Mouse (Mus musculus) embryonic facial prominence, embryonic 13.5 days (tissue): ENCODE measurements around the gene Eri3. TPM values are rescaled to one million over a fixed set of nuclear protein-coding genes. Genes with fewer than 3 reads are reported as not detected.

ENCODE experiments used
- ATAC-seq: fragments of 200-750 bp; cut with Nextera tagmentation; 2 replicates; pipeline ENCODE4 v1.8.0; 2017; ENCODE audit warnings: low read depth; ENCODE audit not compliant: insufficient number of reproducible peaks, insufficient read depth, low FRiP score, low TSS enrichment
- H3K27ac ChIP-seq: fragments of 300-500 bp; sonication (generic); 2 replicates; pipeline ENCODE4 v1.5.1; 2015; ENCODE audit warnings: moderate library complexity, mild to moderate bottlenecking, inconsistent platforms
- H3K27me3 ChIP-seq: fragments of 300-500 bp; sonication (generic); 2 replicates; pipeline ENCODE4 v1.6.1; 2015; ENCODE audit warnings: mild to moderate bottlenecking, inconsistent platforms
- H3K36me3 ChIP-seq: fragments of 300-500 bp; sonication (generic); 2 replicates; pipeline ENCODE4 v1.6.1; 2015; ENCODE audit warnings: mild to moderate bottlenecking, inconsistent platforms
- H3K4me1 ChIP-seq: fragments of 300-500 bp; sonication (generic); 2 replicates; pipeline ENCODE4 v1.6.1; 2015; ENCODE audit warnings: inconsistent platforms
- H3K4me2 ChIP-seq: fragments of 300-500 bp; sonication (generic); 2 replicates; pipeline ENCODE4 v1.6.1; 2015; ENCODE audit warnings: moderate library complexity, mild to moderate bottlenecking, inconsistent platforms
- H3K4me3 ChIP-seq: fragments of 300-500 bp; sonication (generic); 2 replicates; pipeline ENCODE4 v1.5.1; 2015; ENCODE audit warnings: mild to moderate bottlenecking, inconsistent platforms
- H3K9ac ChIP-seq: fragments of 300-500 bp; sonication (generic); 2 replicates; pipeline ENCODE4 v1.6.1; 2015; ENCODE audit warnings: mild to moderate bottlenecking, inconsistent platforms
- H3K9me3 ChIP-seq: fragments of 300-500 bp; sonication (generic); 2 replicates; pipeline ENCODE4 v1.6.1; 2016; ENCODE audit warnings: inconsistent platforms
- WGBS: fragments of 180-500 bp; shearing (Covaris S2); methylation state at CpG from one replicate; pipeline ENCODE4 v1.1.7; 2015; ENCODE audit warnings: mixed read lengths; 5-methylcytosine and 5-hydroxymethylcytosine counted together
- polyA plus RNA-seq: library from polyadenylated mRNA; unstranded; fragments of >200 nt; fragmentation: Nextera tagmentation; extraction: Ambion mirVana; gene quantifications from 2 replicates; pipeline ENCODE4 v1.2.1, GENCODE M21; 2015

Eri3 gene
- polyA plus RNA-seq, 1 experiment from 2014 or later = 168 TPM

DNA sequence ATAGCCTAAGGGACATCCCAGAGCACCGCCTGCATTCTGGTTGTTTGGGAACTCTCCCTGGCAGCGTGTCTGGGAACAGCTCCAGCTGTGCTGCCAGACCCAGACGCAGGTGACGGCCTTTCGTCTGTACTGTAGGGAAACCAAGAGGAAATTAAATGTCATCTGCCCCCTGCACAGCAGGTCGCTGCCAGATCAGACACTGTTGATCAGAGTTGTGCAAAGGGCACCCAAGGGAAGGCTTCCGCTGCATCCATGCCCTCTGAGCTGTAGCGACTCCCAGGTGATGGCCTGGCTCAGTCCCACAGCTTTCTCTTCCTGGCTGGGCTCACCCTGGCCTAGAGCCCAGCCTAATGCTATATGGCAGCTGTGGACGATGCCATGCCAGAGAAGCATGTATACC is 58.1 kb downstream of the Eri3 start:
- 68% methylated on average over 9 of the region's 9 CpGs for WGBS
- Histone ChIP-seq H3K36me3 (peaks cover 67% of the 10 kb centered on the region), H3K4me3 (no peak overlapping the region), H3K9me3 (no peaks in the 10 kb centered on the region), H3K27ac (peak overlapping the region; percentile 22; the same call in 1 of the 2 replicates), H3K27me3 (no peaks in the 10 kb centered on the region), H3K4me2 (no peak overlapping the region), H3K4me1 (peaks cover 41% of the 10 kb centered on the region), H3K9ac (no peak overlapping the region)
- ATAC-seq = no peak

DNA sequence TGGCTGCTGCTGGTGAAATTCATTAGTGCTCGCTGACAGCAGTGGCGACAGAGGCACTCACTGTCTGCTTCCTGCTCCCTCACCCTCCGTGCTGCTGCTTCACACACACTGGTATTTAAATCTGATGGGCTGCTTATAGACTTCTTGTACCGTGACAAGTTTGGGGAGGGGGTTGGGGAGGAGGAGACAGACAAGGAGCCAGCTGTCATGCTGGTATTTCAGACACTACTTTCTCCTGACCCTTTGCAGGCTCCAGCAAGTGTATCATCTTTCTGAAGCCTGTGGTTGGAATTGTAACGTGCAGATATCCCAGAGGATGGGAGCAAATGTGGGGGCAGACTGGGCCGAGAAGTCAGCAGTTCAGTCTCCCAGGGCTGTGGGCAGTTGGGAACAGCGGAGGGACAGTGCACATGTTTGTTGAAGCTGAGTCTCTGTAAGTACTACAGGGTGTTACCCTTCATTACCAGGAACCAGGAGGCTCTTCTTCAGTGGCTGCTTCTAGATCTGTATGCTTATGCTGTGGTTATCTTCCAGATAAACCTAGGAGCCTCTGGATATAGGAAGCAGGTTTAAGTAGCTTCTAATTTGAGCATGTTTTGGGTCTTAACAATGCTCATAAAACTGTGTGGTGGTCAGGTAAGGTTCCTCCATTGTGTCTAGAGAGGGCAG is 59.3 kb downstream of the Eri3 start:
- WGBS = 47% methylated on average over 7 of the region's 7 CpGs
- no peak for ATAC-seq
- H3K4me1 ChIP-seq = peaks cover 38% of the 10 kb centered on the region
- H3K36me3 ChIP-seq = peaks cover 72% of the 10 kb centered on the region
- no peaks in the 10 kb centered on the region for H3K27me3 ChIP-seq
- H3K27ac ChIP-seq = no peak overlapping the region
- no peak overlapping the region for H3K4me2 ChIP-seq
- H3K9me3 ChIP-seq = no peaks in the 10 kb centered on the region
- no peak overlapping the region for H3K9ac ChIP-seq
- H3K4me3 ChIP-seq = no peak overlapping the region

DNA sequence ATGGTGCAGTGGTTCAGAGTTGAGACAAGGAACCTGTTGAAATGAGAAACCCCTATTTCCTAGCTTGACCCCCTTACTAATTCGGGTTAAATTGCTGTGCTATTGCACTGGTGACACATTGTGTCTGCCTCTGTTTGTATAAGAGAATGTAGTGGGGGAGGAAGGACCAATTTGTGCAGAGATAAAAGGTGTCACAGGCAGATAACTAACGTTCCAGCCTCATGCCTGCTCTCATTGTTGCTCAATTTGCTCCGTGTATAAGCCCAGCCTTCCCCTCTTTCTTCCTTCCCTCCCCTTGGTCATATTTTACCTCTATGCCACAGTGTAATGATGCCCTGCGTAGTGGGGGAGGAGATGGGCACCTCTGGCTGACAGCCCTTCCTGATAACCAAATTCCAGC is 61.2 kb downstream of the Eri3 start:
- H3K9ac ChIP-seq = no peak overlapping the region
- WGBS = 80% methylated on average over 4 of the region's 4 CpGs
- H3K27me3 ChIP-seq = no peaks in the 10 kb centered on the region
- H3K4me1 ChIP-seq = peaks cover 23% of the 10 kb centered on the region
- H3K9me3 ChIP-seq = no peaks in the 10 kb centered on the region
- no peak for ATAC-seq
- no peak overlapping the region for H3K27ac ChIP-seq
- H3K4me2 ChIP-seq = no peak overlapping the region
- H3K4me3 ChIP-seq = no peak overlapping the region
- H3K36me3 ChIP-seq = peaks cover 82% of the 10 kb centered on the region

DNA sequence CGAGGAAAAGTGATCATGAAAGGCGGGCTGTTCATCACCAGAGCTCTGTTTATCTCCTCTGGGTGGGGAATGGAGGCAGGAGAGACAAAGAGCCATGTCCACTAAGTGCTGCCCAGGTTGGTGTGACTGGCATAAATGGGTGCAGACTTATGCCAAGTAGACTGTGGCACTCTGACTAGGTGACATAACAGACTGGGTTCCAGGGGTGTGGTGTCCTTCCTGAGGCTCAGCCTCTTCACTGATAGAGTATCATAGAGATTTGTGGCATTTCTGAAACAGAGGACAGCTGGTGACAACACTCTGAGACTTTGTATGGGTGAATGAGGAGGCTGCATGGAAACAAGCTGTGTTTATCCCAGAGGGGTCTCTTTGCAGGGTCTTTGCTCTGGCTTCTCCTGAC is 61.6 kb downstream of the Eri3 start:
- no peak for ATAC-seq

DNA sequence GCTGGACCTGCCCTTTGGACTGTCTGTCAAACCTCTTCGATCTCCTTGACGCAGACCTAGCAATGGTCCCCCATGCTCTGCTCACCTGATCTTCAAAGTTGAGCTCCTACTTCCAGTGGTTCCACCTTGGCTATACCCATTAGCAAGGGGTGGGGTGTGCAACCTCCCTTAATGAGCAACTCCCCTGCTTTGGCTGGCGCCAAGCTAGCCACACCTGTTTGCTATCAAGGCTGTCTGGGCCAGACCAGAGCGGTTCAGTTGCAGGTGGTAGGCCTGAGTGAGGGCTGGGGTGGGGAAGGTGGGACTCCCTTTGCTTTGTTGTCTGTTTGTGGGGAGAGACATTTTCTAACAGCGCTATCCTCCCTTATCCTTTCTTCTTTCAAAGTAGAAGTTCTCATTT is 62.5 kb downstream of the Eri3 start:
- Histone ChIP-seq H3K4me1 (peaks cover 22% of the 10 kb centered on the region), H3K9me3 (no peaks in the 10 kb centered on the region), H3K9ac (no peak overlapping the region), H3K4me2 (no peak overlapping the region), H3K36me3 (peaks cover 88% of the 10 kb centered on the region), H3K27ac (no peak overlapping the region), H3K27me3 (no peaks in the 10 kb centered on the region), H3K4me3 (no peak overlapping the region)
- ATAC-seq = no peak
- 89% methylated on average over 5 of the region's 5 CpGs for WGBS

More for the DNA sequence above, 61.6 kb downstream of the Eri3 start:
- Histone ChIP-seq H3K27ac (no peak overlapping the region), H3K36me3 (peaks cover 86% of the 10 kb centered on the region), H3K4me2 (no peak overlapping the region), H3K9ac (no peak overlapping the region), H3K4me1 (peaks cover 22% of the 10 kb centered on the region), H3K27me3 (no peaks in the 10 kb centered on the region), H3K4me3 (no peak overlapping the region), H3K9me3 (no peaks in the 10 kb centered on the region)
- 73% methylated on average over 2 of the region's 2 CpGs for WGBS

DNA sequence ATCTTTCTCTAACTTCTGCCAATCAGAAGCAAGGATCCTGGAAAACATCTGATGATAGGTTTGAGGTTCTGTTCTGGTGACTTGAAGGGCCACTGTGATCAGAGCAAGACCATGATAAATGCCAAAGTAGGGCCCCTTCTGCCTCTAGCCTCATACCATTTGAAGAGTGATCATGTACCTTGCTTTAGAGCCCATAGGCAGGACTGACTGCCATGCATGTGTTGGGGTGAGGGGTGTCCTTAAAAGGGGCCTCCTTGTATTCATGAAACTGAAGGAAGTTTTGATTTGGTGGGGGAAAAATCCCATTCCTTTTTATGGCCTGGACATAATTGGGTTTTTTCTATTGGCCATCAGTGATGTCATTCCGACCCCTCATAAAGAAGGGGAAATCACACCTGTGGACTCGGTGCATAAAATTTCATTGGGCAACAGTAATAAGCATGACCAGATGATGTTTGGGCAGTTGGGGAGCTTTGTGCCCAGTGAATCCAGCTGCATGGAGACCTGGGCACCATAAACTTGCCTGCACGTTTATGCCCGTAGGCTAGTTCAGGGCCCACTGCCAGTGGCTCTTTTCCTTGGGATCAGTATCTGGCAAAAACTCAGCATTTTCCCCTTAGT is 63.1 kb downstream of the Eri3 start:
- Histone ChIP-seq H3K9me3 (no peaks in the 10 kb centered on the region), H3K4me1 (peaks cover 17% of the 10 kb centered on the region), H3K27me3 (no peaks in the 10 kb centered on the region), H3K36me3 (peaks cover 88% of the 10 kb centered on the region), H3K4me2 (no peak overlapping the region), H3K4me3 (no peak overlapping the region), H3K27ac (no peak overlapping the region), H3K9ac (no peak overlapping the region)
- WGBS = 90% methylated on average over 4 of the region's 4 CpGs
- ATAC-seq = no peak

DNA sequence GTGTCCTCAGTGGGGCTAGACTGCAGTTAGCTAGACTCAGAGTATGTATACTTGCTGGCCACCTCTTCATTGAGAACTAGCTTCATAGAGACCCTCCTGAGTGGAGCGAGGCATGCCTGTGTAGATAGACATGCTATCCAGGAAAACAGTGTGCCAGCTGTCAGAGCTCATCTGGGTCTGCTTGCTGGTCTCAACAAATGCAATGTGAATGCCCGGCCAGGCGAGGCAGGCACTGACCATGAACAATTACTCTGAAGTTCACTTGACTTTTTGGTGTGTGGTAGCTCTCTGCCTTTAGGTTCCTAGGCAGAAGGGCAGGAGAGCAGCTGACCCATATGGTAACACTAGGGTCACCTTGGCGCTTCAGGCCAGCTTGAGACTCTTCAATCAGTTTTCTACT is 66.4 kb downstream of the Eri3 start:
- H3K4me2 ChIP-seq = no peak overlapping the region
- H3K27me3 ChIP-seq = no peaks in the 10 kb centered on the region
- peaks cover 73% of the 10 kb centered on the region for H3K36me3 ChIP-seq
- H3K9me3 ChIP-seq = no peaks in the 10 kb centered on the region
- H3K4me1 ChIP-seq = 0 out of 2 replicates have a peak, but pooled peaks cover 3% of the 10 kb centered on the region
- no peak overlapping the region for H3K27ac ChIP-seq
- ATAC-seq = no peak
- 89% methylated on average over 4 of the region's 4 CpGs for WGBS
- H3K4me3 ChIP-seq = no peak overlapping the region
- no peak overlapping the region for H3K9ac ChIP-seq

DNA sequence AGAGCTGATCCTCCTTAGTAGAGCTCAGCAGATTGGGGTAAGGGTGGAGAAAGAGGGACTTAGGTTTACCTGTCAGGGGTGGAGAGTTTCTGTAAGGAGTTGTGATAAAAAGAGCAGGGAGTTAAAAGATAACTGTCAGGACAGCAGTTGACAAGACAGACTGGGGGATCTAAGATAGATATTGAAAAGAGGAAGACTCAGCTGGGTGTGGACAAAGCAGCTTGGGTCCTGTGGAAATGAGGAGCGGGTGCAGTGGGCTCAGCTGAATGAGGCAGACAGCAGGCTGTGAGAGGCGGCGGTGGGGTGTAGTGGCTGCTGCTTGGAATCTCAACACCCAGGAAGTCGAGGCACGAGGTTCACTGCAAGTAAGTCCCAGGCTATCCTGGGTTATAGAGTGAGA is 72.1 kb downstream of the Eri3 start:
- ATAC-seq = no peak
- H3K27me3 ChIP-seq = no peaks in the 10 kb centered on the region
- no peak overlapping the region for H3K4me2 ChIP-seq
- H3K9me3 ChIP-seq = no peaks in the 10 kb centered on the region
- 88% methylated on average over 5 of the region's 5 CpGs for WGBS
- H3K9ac ChIP-seq = no peak overlapping the region
- peaks cover 5% of the 10 kb centered on the region; the same call in 1 of the 2 replicates for H3K4me1 ChIP-seq
- H3K27ac ChIP-seq = no peak overlapping the region
- H3K4me3 ChIP-seq = no peak overlapping the region
- peaks cover 69% of the 10 kb centered on the region for H3K36me3 ChIP-seq

DNA sequence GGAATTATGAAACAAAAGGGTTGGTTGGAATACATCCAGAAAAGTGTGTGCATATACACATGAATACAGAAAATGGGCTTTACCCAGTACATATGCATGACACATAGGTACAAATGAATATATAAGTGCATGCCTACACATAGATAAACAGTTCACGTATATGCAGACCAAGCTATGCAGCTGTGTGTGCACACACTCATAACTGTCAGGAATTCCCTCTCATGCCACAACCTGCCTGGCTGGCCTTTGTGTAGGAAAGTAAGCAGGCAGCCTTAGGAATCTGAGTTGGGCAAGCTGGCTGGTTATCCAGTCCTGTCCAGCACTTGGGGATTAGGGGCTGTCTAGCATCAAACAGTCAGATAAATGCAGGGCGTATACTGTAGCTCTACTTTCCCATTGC is 72.9 kb downstream of the Eri3 start:
- no peaks in the 10 kb centered on the region for H3K9me3 ChIP-seq
- H3K27ac ChIP-seq = no peak overlapping the region
- no peak for ATAC-seq
- peaks cover 69% of the 10 kb centered on the region for H3K36me3 ChIP-seq
- H3K4me3 ChIP-seq = no peak overlapping the region
- H3K27me3 ChIP-seq = no peaks in the 10 kb centered on the region
- H3K4me1 ChIP-seq = peaks cover 5% of the 10 kb centered on the region; the same call in 1 of the 2 replicates
- H3K4me2 ChIP-seq = no peak overlapping the region
- no peak overlapping the region for H3K9ac ChIP-seq
- 75% methylated on average over 2 of the region's 2 CpGs for WGBS

DNA sequence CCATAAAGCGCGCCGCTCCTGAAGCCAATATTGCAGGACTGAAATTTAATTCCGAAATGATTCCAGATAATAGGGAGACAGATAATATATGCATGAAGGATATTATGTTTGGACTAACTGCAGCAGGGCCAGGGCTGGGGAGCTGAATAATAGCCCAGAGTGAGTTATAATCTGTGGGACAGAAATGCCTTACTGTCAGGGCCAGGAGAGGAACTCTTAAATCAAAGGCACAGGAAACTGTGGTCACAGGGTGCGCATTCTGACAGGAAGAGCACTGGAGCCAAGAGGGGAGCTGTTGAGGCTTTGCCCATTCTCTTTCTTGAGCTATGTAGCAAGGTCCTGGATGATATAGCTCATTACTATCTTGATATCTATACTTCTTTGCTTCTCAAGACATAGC is 74.5 kb downstream of the Eri3 start:
- Histone ChIP-seq H3K27me3 (no peaks in the 10 kb centered on the region), H3K4me2 (no peak overlapping the region), H3K4me1 (peaks cover 5% of the 10 kb centered on the region; the same call in 1 of the 2 replicates), H3K9me3 (no peaks in the 10 kb centered on the region), H3K9ac (no peak overlapping the region), H3K36me3 (peaks cover 69% of the 10 kb centered on the region), H3K27ac (no peak overlapping the region), H3K4me3 (no peak overlapping the region)
- ATAC-seq = no peak
- WGBS = 91% methylated on average over 5 of the region's 5 CpGs

DNA sequence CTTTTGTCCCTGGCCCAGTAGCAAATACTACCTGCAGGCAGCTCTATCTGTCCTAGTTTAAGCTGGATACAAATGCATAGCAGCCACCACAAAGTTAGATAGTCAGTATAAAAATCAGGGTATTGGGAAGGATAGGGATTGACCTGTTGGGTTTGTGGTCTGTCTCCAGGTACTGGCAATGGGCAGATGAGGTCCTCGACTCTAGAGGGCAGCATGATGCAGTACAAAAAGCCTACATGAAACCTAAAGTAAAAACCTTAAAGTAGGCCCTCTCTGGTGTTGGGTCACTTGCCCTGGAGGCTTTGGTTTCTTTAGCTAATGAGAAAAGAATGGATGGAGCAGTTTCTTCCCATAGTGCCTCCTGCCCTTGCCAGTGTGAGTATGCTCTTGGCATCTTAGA is 78.3 kb downstream of the Eri3 start:
- WGBS = 39% methylated on average over 1 of the region's 1 CpGs
- Histone ChIP-seq H3K4me1 (peaks cover 5% of the 10 kb centered on the region; the same call in 1 of the 2 replicates), H3K9me3 (no peaks in the 10 kb centered on the region), H3K9ac (no peak overlapping the region), H3K27ac (no peak overlapping the region), H3K4me3 (no peak overlapping the region), H3K36me3 (peaks cover 65% of the 10 kb centered on the region), H3K4me2 (no peak overlapping the region), H3K27me3 (no peaks in the 10 kb centered on the region)
- no peak for ATAC-seq

DNA sequence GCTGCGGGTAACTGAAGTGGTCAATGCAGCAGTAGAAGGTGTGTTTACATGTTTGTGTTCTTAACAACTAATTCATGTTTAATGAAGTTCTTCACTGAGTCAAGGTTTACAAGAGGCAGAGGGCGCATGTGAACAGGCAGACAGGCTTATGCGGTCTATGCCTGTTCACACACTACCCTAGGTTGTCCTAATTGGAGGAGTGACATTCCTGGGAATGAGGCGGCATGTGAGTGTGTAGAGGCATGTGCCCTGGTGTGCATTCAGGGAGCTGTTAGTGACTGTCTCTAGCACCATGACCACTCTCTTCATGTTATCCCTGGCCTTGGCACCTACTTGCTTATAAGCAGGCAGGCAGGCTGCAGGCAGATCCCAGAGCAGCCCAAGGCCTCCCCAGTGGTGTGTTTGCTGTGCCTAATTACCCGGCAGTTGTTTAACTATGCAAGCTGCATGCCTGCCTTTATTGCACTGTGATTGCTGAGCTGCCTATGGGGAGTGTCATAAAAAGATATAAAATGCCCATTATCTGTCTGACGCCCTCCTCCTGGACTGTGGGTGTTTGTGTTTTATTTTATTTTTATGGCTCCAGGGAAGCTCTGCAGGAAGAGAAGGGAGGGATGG is 80.0 kb downstream of the Eri3 start:
- Histone ChIP-seq H3K9ac (no peak overlapping the region), H3K36me3 (peaks cover 55% of the 10 kb centered on the region), H3K9me3 (no peaks in the 10 kb centered on the region), H3K27me3 (no peaks in the 10 kb centered on the region), H3K4me3 (no peak overlapping the region), H3K4me2 (no peak overlapping the region), H3K27ac (no peak overlapping the region), H3K4me1 (no peaks in the 10 kb centered on the region)
- no peak for ATAC-seq
- 83% methylated on average over 6 of the region's 6 CpGs for WGBS
